Mouse (Mus musculus): ENCODE data around the gene Pdk2. TPM values are rescaled to one million over a fixed set of nuclear protein-coding genes. Genes with fewer than 3 reads are reported as not detected.

The Pdk2 gene
- total RNA-seq, 2 experiments from 2014 or later, result 144 to 199 TPM

- DNase-seq, result peak; percentile 48
Measured at GRCm38 (mm10) chr11:94987341-94987740, 53.8 kb downstream of the Pdk2 start.

DNA sequence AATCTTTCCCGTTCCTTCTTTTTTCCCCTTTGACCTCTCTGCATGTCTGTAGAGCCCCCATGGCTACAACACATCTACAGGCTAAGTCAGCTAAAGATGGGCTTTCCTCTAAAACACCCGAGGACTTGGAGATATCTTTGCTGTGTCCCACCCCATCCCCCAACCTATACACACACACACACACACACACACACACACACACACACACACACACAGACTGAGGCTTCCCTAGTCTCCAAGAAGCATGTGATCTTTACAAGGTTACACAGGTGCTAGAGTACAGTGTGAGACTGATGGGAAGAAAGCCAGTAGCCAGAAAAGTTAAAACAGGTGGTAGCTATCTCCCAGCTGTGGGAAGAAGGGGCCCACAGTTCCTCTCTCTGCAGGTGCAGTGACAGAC lies 54.7 kb downstream of the Pdk2 start:
- DNase-seq, result no peak

- DNase-seq, result peak; percentile 64
Measured at GRCm38 (mm10) chr11:94985822-94986221, 55.3 kb downstream of the Pdk2 start.

GRCm38 (mm10) chr11:94985140-94985539 lies 56.0 kb downstream of the Pdk2 start:
- DNase-seq, result no peak

- no peak for DNase-seq
Measured at GRCm38 (mm10) chr11:94979462-94980179, 61.5 kb downstream of the Pdk2 start.

GRCm38 (mm10) chr11:94978947-94979346 lies 62.2 kb downstream of the Pdk2 start:
- peak; percentile 98 for DNase-seq

GRCm38 (mm10) chr11:94978178-94978915 lies 62.8 kb downstream of the Pdk2 start:
- DNase-seq, result no peak

Other genes with a start within 250 kb of the Pdk2 start
- 1,000 to 10,000 TPM in 1 of 2 experiments, 100 to 1,000 TPM in 1; 763 to 1,573 TPM for gene Col1a1, start 105.1 kb downstream of the Pdk2 start, total RNA-seq (2021)
- not detected for gene Hils1, start 73.8 kb downstream of the Pdk2 start, total RNA-seq (2021)
- 10 to 100 TPM in 1 of 2 experiments, 1 to 10 TPM in 1; 4.5 to 16.8 TPM for gene Sgca, start 65.0 kb downstream of the Pdk2 start, total RNA-seq (2021)
- gene Ppp1r9b, start 50.3 kb downstream of the Pdk2 start, total RNA-seq (2021), result 10 to 100 TPM; 83.3 to 96.2 TPM
- gene Samd14, start 31.5 kb downstream of the Pdk2 start, total RNA-seq (2021), result 10 to 100 TPM in 1 of 2 experiments, 1 to 10 TPM in 1; 7.3 to 11.0 TPM
- gene Itga3, start 35.4 kb upstream of the Pdk2 start, total RNA-seq (2021), result 10 to 100 TPM; 22.4 to 26.2 TPM
- gene Dlx3, start 78.8 kb upstream of the Pdk2 start, total RNA-seq (2021), result under 1 TPM in 1 of 2 experiments, not detected in 1; 0.60 TPM
- gene Dlx4, start 104.9 kb upstream of the Pdk2 start, total RNA-seq (2021), result under 1 TPM in 1 of 2 experiments, not detected in 1; 0.18 TPM
- not detected for gene Tac4, start 220.2 kb upstream of the Pdk2 start, total RNA-seq (2021)

Measured in adrenal gland, postnatal 10 days (tissue).